Mouse (Mus musculus) C3H10T1/2 (cell line): ENCODE measurements around the gene Olfr1370. TPM values are rescaled to one million over a fixed set of nuclear protein-coding genes. Genes with fewer than 3 reads are reported as not detected.

Experiments used
- polyA plus RNA-seq, 2 experiments: library from polyadenylated mRNA; unstranded; fragments of >200 nt; fragmentation: generic; extraction: Trizol; gene quantifications; one replicate each; pipeline ENCODE4 v1.2.1; 2012; ENCODE audit warnings: missing spikeins in 2 of 2

Olfr1370 gene
- polyA plus RNA-seq, result not detected

DNA sequence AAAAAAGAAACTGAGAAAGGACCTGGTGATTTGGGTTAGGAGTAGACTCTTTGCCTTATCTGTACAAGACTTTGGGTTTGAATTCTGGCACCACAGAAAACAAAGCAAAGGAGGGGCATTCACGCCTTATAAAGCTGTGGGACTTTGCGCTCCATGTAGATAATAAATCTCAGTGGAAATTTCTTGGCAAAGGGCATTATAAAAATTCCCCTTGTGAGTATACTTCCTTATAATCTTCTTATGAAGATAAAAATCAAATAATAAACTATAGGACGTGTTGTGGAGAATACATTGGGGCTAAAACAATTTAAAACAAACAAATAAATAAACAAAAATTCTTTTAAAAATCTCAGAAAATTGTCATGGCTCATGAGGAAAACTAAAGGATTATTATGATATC is at the start of gene Olfr1370:
Gene Olfr1370 (minus strand): TSS at position 101 of the 400 bp plus-strand sequence.

DNA sequence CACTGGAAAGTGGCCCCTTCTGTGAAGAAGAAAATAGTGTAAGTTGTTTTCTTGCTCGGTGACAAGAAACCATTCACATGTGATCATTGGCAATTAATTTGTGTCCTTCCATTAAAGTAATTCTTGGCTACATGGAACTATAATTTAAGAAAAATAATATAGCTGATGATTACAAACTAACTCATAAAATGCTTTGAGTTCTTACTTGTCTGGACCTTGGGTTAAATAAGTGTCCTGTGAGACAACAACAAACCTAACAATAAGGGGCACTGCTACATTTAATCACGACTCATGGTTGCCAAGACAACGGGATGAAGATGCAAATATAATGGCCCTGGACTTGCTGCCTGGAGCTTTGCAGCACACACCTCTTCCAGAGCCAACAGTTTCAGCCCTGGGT is 36.4 kb upstream of the Olfr1370 start, which contains the start of gene Olfr1369-ps1:
Gene Olfr1369-ps1 (plus strand): TSS at position 301 of the 400 bp plus-strand sequence.

Other genes starting within 250 kb of the Olfr1370 start
- not detected for gene Olfr1369-ps1, start 36.5 kb upstream of the Olfr1370 start, polyA plus RNA-seq
- gene Olfr263, start 54.7 kb upstream of the Olfr1370 start, polyA plus RNA-seq, result not detected
- not detected for gene Olfr1368, start 70.9 kb upstream of the Olfr1370 start, polyA plus RNA-seq
- 10 to 100 TPM; 57.8 to 76.7 TPM for gene Trim27, start 104.5 kb upstream of the Olfr1370 start, polyA plus RNA-seq
- not detected for gene Gpx5, start 217.8 kb upstream of the Olfr1370 start, polyA plus RNA-seq
- not detected for gene Gpx6, start 237.2 kb upstream of the Olfr1370 start, polyA plus RNA-seq